Comparison of ENCODE assay signal across 8 mouse cellular contexts in the genomic region with DNA sequence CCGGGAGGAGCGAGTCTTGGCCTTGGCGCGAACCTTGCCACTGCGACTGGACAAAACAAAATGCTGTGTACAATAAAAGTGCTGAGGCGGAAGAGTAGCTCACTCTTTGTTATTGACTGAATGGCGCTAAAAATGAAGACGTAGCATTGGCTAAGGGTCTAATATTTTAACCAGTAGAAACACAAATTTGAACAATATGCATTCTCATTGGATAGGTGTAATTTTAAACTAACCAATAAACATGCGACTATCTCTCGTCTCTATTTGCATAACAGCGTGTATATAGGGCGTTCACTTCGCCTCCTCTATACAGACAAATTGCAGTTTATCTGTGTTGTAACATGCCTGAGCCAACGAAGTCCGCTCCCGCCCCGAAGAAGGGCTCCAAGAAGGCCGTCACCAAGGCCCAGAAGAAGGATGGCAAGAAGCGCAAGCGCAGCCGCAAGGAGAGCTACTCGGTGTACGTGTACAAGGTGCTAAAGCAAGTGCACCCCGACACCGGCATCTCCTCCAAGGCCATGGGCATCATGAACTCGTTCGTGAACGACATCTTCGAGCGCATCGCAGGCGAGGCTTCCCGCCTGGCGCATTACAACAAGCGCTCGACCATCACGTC. TPM values are rescaled to one million over a fixed set of nuclear protein-coding genes. Genes with fewer than 3 reads are reported as not detected.
DNase-seq lines count a peak whose midpoint lies in the region; ATAC-seq and TF ChIP-seq lines count a peak whose summit lies in the region.
"Not testable (repeated sequence)": the region's sequence is repeated elsewhere in the genome, so short reads cannot be mapped to it uniquely, and the experiment has no call there.

A gene (plus strand): TSS at position 288 of the 616 bp plus-strand sequence.

- TF ChIP-seq CTCF in olfactory bulb, adult 2 months (IDR thresholded peaks at IDR 0.05; ENCODE audit: insufficient read depth, low read depth, low read length): not testable (repeated sequence)

- H3K9ac ChIP-seq in hindbrain, embryonic 13.5 days: peak within 1 kb of the TSS; percentile 68
- H3K9ac ChIP-seq in lung, embryonic 16.5 days (ENCODE audit: low read length): peak within 1 kb of the TSS; percentile 64

- peak; percentile 97 for DNase-seq in R1 (ENCODE audit: low read depth, low spot score)
- peak; percentile 52 to 75 for DNase-seq in cerebellum, postnatal 14 days
- peak; percentile 53 to 56 for DNase-seq in frontal cortex, postnatal 14 days (ENCODE audit: low spot score in 2 of 2)
- peak; percentile 42 to 62 for DNase-seq in layer of hippocampus, postnatal 10 days (ENCODE audit: low spot score in 2 of 2)
- peak; percentile 71 to 77 for DNase-seq in thymus, postnatal 10 days (ENCODE audit: low spot score in 2 of 2)

- under 1% methylated on average over 37 of the region's 37 CpGs for WGBS in hindbrain, embryonic 13.5 days
- WGBS in lung, embryonic 16.5 days: 0% methylated on average over 33 of the region's 37 CpGs
- WGBS in olfactory bulb, adult 2 months: under 1% methylated on average over 37 of the region's 37 CpGs

- peak within 1 kb of the TSS; percentile 90 for H3K27ac ChIP-seq in hindbrain, embryonic 13.5 days
- peak within 1 kb of the TSS; percentile 93 for H3K27ac ChIP-seq in lung, embryonic 16.5 days (ENCODE audit: low read length)
- peak within 1 kb of the TSS; percentile 70 for H3K27ac ChIP-seq in olfactory bulb, adult 2 months (ENCODE audit: insufficient read depth, low read depth, low read length)

- peak; percentile 32; the same call in 1 of the 2 replicates for TF ChIP-seq POLR2A in olfactory bulb, adult 2 months (IDR thresholded peaks at IDR 0.05; ENCODE audit: insufficient read depth, low read depth, low read length)

- peak; percentile 98 for ATAC-seq in hindbrain, embryonic 13.5 days (ENCODE audit: low FRiP score)
- peak; percentile 97 for ATAC-seq in lung, embryonic 16.5 days (ENCODE audit: low read depth)

- not testable (repeated sequence) for H3K36me3 ChIP-seq in hindbrain, embryonic 13.5 days; lung, embryonic 16.5 days (ENCODE audit: control insufficient read depth, insufficient read depth, low read length)

- H3K9me3 ChIP-seq in hindbrain, embryonic 13.5 days; lung, embryonic 16.5 days (ENCODE audit: control insufficient read depth, low read length): not testable (repeated sequence)

- H3K27me3 ChIP-seq in hindbrain, embryonic 13.5 days; lung, embryonic 16.5 days (ENCODE audit: control insufficient read depth, insufficient read depth, low read depth, low read length): not testable (repeated sequence)

- H3K4me3 ChIP-seq in hindbrain, embryonic 13.5 days: peak within 1 kb of the TSS; percentile 42
- H3K4me3 ChIP-seq in lung, embryonic 16.5 days (ENCODE audit: low read length): peak within 1 kb of the TSS; percentile 46
- H3K4me3 ChIP-seq in olfactory bulb, adult 2 months (ENCODE audit: insufficient read depth, low read depth, low read length): peak within 1 kb of the TSS; percentile 53

- peak within 1 kb of the TSS; percentile 67 for H3K4me2 ChIP-seq in hindbrain, embryonic 13.5 days
- H3K4me2 ChIP-seq in lung, embryonic 16.5 days (ENCODE audit: low read depth, low read length): peak within 1 kb of the TSS; percentile 58

- H3K4me1 ChIP-seq in hindbrain, embryonic 13.5 days (replicated peaks): peaks cover 26% of the 10 kb centered on the region
- H3K4me1 ChIP-seq in lung, embryonic 16.5 days (replicated peaks; ENCODE audit: control insufficient read depth, insufficient read depth, low read length): peaks cover 24% of the 10 kb centered on the region
- not testable (repeated sequence) for H3K4me1 ChIP-seq in olfactory bulb, adult 2 months (ENCODE audit: control insufficient read depth, insufficient read depth, low read length)

RNA-seq across cellular contexts. Expression of the gene that starts here (rescaled TPM):
- polyA plus RNA-seq in hindbrain, embryonic 13.5 days (2015; fragmentation: Nextera tagmentation; extraction: Ambion mirVana): 1.9 and 2.3 TPM in 2 replicates
- 10 to 100 TPM; 17.6 to 20.3 TPM for total RNA-seq in layer of hippocampus, postnatal 10 days (2021)
- 4.9 and 5.8 TPM in 2 replicates for polyA plus RNA-seq in lung, embryonic 16.5 days (2015; fragmentation: Nextera tagmentation; extraction: Ambion mirVana)
- polyA plus RNA-seq in olfactory bulb, adult 2 months (2012; ENCODE audit: insufficient read depth, insufficient read length, low replicate concordance, missing spikeins): not detected in 2 replicates

Comparison
In these comparisons a context has a peak if more than half of its experiments do, and no peak if none do; other contexts are left out.
1. Peak in every context shown above with its lines: DNase-seq, ATAC-seq, H3K4me3 ChIP-seq and H3K27ac ChIP-seq.